Mouse (Mus musculus): ENCODE data around the gene Gdf15.

Gene Gdf15

GRCm38 (mm10) chr8:70632346-70632892 is at the start of gene Gdf15:
Gdf15 (minus strand) TSS chr8:70632456.
- in situ Hi-C loops (cut with MboI): no loop called here

- in situ Hi-C loops (cut with MboI): no loop called here
Observed at GRCm38 (mm10) chr8:70681410-70681809, 49.2 kb upstream of the Gdf15 start.

- in situ Hi-C loops (cut with MboI): no loop called here
Observed at GRCm38 (mm10) chr8:70680039-70680438, 47.8 kb upstream of the Gdf15 start.

GRCm38 (mm10) chr8:70679404-70679803 is 47.1 kb upstream of the Gdf15 start:
- in situ Hi-C loops (cut with MboI): no loop called here

- in situ Hi-C loops (cut with MboI): no loop called here
Observed at GRCm38 (mm10) chr8:70678679-70679078, 46.4 kb upstream of the Gdf15 start.

GRCm38 (mm10) chr8:70677451-70678080 is 45.3 kb upstream of the Gdf15 start:
- in situ Hi-C loops (cut with MboI): no loop called here

GRCm38 (mm10) chr8:70675336-70675735 is 43.1 kb upstream of the Gdf15 start:
- in situ Hi-C loops (cut with MboI): no loop called here

GRCm38 (mm10) chr8:70674716-70675115 is 42.5 kb upstream of the Gdf15 start:
- in situ Hi-C loops (cut with MboI): loop anchor here (5.0 kb wide), 1 partner anchor 33 kb away; no protein-coding TSS in a partner anchor

- in situ Hi-C loops (cut with MboI): loop anchor here (5.0 kb wide), 1 partner anchor 33 kb away; no protein-coding TSS in a partner anchor
Observed at GRCm38 (mm10) chr8:70674109-70674508, 41.9 kb upstream of the Gdf15 start.

GRCm38 (mm10) chr8:70673079-70673856 is 41.0 kb upstream of the Gdf15 start, which contains the start of gene Lsm4:
Lsm4 (plus strand) TSS chr8:70673248.
- in situ Hi-C loops (cut with MboI): loop anchor here (5.0 kb wide), 1 partner anchor 34 kb away; no protein-coding TSS in a partner anchor

GRCm38 (mm10) chr8:70672325-70673078 is 40.2 kb upstream of the Gdf15 start:
- in situ Hi-C loops (cut with MboI): loop anchor here (5.0 kb wide), 1 partner anchor 35 kb away; no protein-coding TSS in a partner anchor

GRCm38 (mm10) chr8:70671615-70672324 is 39.5 kb upstream of the Gdf15 start:
- in situ Hi-C loops (cut with MboI): loop anchor here (5.0 kb wide), 1 partner anchor 36 kb away; no protein-coding TSS in a partner anchor

GRCm38 (mm10) chr8:70667071-70667470 is 34.8 kb upstream of the Gdf15 start:
- in situ Hi-C loops (cut with MboI): no loop called here

- in situ Hi-C loops (cut with MboI): no loop called here
Observed at GRCm38 (mm10) chr8:70665599-70665998, 33.3 kb upstream of the Gdf15 start.

- in situ Hi-C loops (cut with MboI): no loop called here
Observed at GRCm38 (mm10) chr8:70664631-70665030, 32.4 kb upstream of the Gdf15 start.

- in situ Hi-C loops (cut with MboI): no loop called here
Observed at GRCm38 (mm10) chr8:70663691-70664090, 31.4 kb upstream of the Gdf15 start.

GRCm38 (mm10) chr8:70660273-70660725 is 28.0 kb upstream of the Gdf15 start, which contains the start of gene Pgpep1:
Pgpep1 (minus strand) TSS chr8:70660388.
- in situ Hi-C loops (cut with MboI): no loop called here

- in situ Hi-C loops (cut with MboI): no loop called here
Observed at GRCm38 (mm10) chr8:70659604-70660272, 27.5 kb upstream of the Gdf15 start.

- in situ Hi-C loops (cut with MboI): no loop called here
Observed at GRCm38 (mm10) chr8:70658897-70659603, 26.8 kb upstream of the Gdf15 start.

GRCm38 (mm10) chr8:70657739-70658138 is 25.5 kb upstream of the Gdf15 start:
- in situ Hi-C loops (cut with MboI): no loop called here

Measured in mature B cell (primary cell).